Mouse (Mus musculus) ES-E14 (cell line): ENCODE measurements at regions not wholly inside any gene's neighbourhood (a gene's known extent, or its start where the extent isn't known, plus 50 kb on each side); places are given as distances from the start of the nearest gene placed in this dataset.

Source experiments
- DNase-seq: peaks from one replicate; pipeline ENCODE4 v3.0.0-alpha.2; 2013; ENCODE audit warnings: low read depth, low spot score
- H3K27ac ChIP-seq: 2 replicates; pipeline ENCODE4 v1.5.1; 2012; ENCODE audit warnings: low read depth, mild to moderate bottlenecking, low read length, moderate library complexity, mixed read lengths; ENCODE audit not compliant: poor library complexity, insufficient read depth, severe bottlenecking
- H3K36me3 ChIP-seq: 2 replicates; pipeline ENCODE4 v1.6.1; 2012; ENCODE audit warnings: mild to moderate bottlenecking, low read length, moderate library complexity, mixed read lengths; ENCODE audit not compliant: control insufficient read depth, poor library complexity, insufficient read depth, severe bottlenecking
- H3K4me1 ChIP-seq, 2 experiments: fragments of 150-350 bp in 1 of 2; sonication (generic) in 1 of 2; 2 replicates each; pipeline ENCODE4 v1.6.1; 2012; ENCODE audit warnings: low read length in 2 of 2, mild to moderate bottlenecking in 1 of 2, mixed read lengths in 1 of 2; ENCODE audit not compliant: control insufficient read depth in 2 of 2, insufficient read depth in 2 of 2, poor library complexity in 1 of 2
- H3K4me3 ChIP-seq, 2 experiments: fragments of 150-350 bp in 1 of 2; sonication (generic) in 1 of 2; 2 replicates each; pipeline ENCODE4 v1.5.1; 2012; ENCODE audit warnings: low read length in 2 of 2, low read depth in 1 of 2, mild to moderate bottlenecking in 1 of 2, mixed read lengths in 1 of 2; ENCODE audit not compliant: insufficient read depth in 1 of 2, poor library complexity in 1 of 2, severe bottlenecking in 1 of 2
- H3K9ac ChIP-seq: 2 replicates; pipeline ENCODE4 v1.6.1; 2012; ENCODE audit warnings: low read depth, mild to moderate bottlenecking, low read length, mixed read lengths; ENCODE audit not compliant: poor library complexity, insufficient read depth, severe bottlenecking
- H3K9me3 ChIP-seq: fragments of 150-350 bp; sonication (generic); 2 replicates; pipeline ENCODE4 v1.6.1; 2012; ENCODE audit warnings: low read depth, mild to moderate bottlenecking, low read length; ENCODE audit not compliant: control insufficient read depth, insufficient read depth
- CHD2 ChIP-seq: IDR thresholded peaks from 2 replicates; pipeline ENCODE4 v1.6.1; 2014; ENCODE audit warnings: mild to moderate bottlenecking, low read depth, low read length, inconsistent platforms
- HCFC1 ChIP-seq: IDR thresholded peaks from 2 replicates; pipeline ENCODE4 v1.6.1; 2012; ENCODE audit warnings: low read length, inconsistent platforms, borderline replicate concordance; ENCODE audit not compliant: insufficient read depth
- MAFK ChIP-seq: IDR thresholded peaks from 2 replicates; pipeline ENCODE4 v1.6.1; 2014; ENCODE audit warnings: mild to moderate bottlenecking, low read depth, low read length, inconsistent platforms; ENCODE audit not compliant: insufficient read depth
- ZC3H11A ChIP-seq: IDR thresholded peaks from 2 replicates; pipeline ENCODE4 v1.6.1; 2012; ENCODE audit warnings: low read depth, mild to moderate bottlenecking, inconsistent platforms, low read length, borderline replicate concordance
- ZNF384 ChIP-seq: IDR thresholded peaks from 2 replicates; pipeline ENCODE4 v1.6.1; 2012; ENCODE audit warnings: low read depth, low read length, inconsistent platforms
- in situ Hi-C, 2 experiments: fragments of 600-800 bp; cut with MboI; formaldehyde crosslinking; loops; one replicate each; pipeline ENCODE4 v1.15.1; 2025; ENCODE audit warnings: low sequenced_read_pairs in 2 of 2, inconsistent platforms in 1 of 2; ENCODE audit not compliant: unreplicated experiment in 2 of 2

DNA sequence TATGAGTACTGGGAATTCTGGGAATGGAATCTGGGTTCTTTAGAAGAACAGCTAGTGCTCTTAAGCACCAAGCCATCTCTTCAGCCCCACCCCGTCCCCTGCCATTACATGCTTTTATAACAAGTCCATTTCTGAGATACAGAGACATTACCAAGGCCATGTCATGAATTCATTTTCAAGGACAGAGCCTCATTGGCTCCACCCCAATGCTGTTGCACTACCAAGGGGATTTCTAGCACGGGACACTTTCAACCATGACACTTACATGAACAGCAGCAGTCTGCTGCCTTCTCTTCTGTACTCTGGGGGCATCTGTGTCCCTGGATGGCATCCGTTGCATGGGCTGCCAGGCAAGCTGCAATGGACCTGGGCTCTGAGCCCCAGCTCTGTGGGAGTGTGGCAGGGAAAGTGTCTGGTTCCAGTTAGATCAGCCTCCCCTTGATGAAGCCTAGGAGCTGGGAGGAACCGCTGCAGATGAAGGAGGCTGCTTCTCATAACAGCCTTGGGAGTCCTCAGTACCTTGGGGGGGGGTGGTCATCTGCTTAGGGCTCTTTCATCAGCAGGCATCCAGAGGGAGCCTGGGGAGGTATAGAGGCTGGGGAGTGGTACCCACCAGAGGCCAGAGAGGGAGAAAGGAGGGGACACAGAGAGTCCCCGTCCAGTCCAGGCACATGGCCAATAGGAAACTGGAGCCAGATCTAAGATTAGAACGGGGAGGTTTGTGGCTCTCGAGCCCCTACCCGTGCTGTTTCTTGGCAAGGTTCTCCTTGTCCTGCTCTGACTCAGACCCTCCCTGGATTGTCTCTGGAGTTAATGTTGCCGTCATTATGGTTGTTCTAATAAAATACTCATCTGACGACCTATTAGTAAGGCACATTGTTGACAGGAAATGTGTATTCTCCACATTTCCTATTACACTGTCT lies 52.4 kb upstream of the Ctbp2 start:
- no peaks in the 10 kb centered on the region for H3K4me1 ChIP-seq
- no peak for DNase-seq
- H3K36me3 ChIP-seq = no peaks in the 10 kb centered on the region
- TF ChIP-seq CHD2 (no peak), ZNF384 (no peak), HCFC1 (no peak), ZC3H11A (no peak), MAFK (no peak)
- H3K9ac ChIP-seq = no peak overlapping the region
- no peak overlapping the region for H3K4me3 ChIP-seq
- H3K27ac ChIP-seq = no peak overlapping the region
- no peaks in the 10 kb centered on the region for H3K9me3 ChIP-seq
- in situ Hi-C loops = no loop called here
